Mouse (Mus musculus): ENCODE measurements around the gene Dctn3.
"Not testable (repeated sequence)": the region's sequence is repeated elsewhere in the genome, so short reads cannot be mapped to it uniquely, and the experiment has no call there.

The Dctn3 gene

DNA sequence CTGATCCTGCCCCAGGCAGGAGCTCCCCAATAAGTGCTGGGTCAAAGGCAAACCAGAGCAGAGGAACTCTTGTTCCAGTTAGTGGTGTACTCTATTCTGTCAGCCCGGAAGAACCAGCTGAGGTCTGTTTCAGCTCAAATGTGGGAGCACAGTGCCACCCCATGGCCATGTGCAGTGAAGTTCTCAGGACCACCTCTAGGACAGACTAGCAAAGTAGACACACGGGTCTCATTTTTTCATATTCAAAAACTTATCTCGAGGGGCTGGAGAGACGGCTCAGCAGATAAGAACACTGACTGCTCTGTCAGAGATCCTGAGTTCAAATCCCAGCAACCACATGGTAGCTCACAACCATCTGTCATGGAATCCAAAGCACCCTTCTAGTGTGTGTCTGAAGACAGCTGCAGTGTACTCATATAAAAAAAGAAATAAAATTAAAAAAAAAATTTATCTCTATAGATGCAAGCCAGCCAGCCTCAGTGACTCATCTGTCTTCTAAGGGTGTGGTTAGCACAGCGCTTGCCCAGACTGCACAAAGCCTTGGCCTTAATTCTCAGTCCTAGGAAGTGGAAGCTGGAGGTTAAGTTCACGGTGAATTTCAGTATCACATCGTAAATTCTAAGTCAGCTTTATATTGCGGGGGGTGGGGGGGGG lies 14.8 kb upstream of the Dctn3 start:
- peak; percentile 88 for DNase-seq (ENCODE audit: low read depth)

DNA sequence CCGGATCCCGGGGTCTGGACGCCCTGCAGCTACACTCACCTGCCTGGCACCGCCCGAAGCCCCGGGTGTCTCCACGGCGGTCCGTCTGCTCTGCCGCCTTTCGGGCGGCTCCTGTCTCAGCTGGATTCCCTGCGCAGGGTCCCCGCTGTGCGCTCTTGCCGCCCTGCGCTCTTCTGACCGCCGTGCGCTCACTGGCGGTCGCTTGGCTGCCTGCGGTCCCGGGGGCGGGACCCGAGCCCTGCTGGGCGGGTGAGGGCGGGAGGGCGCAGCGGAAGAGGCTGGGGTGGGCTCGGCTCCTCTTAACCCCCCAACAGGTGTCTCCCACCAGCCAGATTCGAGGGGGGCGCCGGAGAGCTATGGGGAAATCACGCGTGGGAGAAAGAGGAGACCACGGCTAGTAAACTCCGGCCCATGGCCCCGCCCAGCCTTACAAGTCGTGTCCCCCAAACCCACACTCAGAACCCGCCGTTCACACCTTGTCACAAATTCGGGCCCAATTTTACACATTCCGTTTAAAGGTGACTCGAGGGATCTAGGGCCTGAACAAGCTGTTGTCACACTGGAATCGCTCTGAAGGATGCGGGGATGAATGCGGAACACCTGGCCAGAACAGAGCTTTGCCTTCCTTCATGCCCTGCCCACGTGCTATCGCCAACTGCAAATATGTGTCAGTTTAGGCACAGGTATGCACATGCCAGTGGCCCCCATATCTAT lies 8.2 kb upstream of the Dctn3 start, which contains the start of gene Arid3c:
Gene Arid3c, minus strand, starts transcription at position 91 of the 714 bp plus-strand sequence.
- DNase-seq (ENCODE audit: low read depth): peak; percentile 49

DNA sequence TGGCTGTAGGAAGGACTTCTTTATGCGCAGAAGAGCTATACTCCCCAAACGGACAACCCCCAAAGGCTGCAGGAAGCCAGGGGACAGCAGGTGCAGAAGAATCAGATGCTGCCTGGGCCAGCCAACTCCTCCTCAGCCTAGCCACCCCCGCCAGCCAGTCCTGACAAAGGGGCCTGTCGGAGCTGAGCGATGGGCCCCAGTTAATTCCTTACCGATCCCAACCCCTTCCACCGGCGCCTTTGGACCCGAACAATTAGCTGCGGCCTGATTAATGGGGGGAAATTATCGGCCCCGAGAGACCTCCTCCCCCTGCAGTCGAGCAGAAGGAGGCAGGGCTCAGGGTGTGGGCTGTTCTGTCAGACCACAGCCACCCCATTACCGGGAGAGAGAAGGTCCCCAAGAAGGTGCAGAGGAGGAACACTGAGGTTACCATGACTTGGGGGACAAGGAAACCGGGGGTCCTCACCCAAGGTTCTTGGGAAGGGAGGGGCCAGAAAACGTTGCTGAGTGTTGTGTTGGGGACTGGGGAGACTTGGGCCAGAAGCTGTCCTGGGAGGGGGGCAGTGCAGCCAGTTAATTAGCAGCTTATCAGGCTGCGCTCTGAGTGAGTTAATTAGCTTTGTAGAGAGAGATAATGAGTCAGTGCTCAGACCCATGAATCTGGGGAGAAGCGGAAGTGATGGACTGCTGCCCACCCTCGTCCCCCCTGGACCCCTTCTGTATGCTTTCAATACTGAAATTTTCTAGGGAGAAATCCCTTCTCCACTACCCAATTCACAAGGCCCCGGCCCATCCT lies 4.1 kb upstream of the Dctn3 start:
- no peak for DNase-seq (ENCODE audit: low read depth)

DNA sequence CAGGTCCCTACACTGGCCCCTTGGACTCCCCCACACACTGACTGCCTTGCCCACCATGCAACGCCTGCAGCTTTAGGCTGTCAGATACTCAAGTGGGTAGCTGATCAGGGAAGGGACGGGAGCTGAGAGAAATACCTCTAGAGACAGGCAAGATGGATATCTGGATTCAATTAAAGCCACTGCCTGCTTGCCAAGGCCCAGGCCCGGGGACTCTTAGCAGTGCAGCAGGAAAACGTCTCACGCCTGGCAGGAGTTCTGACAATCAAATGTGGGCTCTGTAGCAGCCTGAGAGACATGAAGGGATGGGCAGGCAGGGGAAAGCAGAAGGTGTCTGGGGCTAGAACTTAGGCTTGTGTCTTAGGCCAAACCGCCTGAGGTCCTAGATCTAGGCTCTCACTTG lies 6.1 kb downstream of the Dctn3 start:
- no peak for DNase-seq (ENCODE audit: low read depth)

DNA sequence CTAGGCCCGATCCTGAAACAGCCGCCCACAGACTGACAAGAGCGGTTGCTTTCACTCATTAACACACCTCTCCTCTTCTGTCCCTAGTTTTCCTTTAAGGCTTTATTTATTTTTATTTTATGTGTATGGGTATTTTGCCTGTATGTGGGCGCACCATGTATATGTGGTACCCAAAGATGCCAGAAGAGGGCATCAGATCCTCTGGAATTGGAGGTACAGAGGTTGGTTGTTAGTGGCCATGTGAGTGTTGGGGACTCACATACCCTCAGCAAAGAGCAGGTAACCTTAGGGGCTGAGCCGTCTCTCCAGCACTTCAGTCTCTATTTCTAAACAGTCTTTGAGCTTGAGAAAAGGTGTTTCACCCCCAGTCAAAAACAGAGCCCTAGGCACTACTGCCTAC lies 7.4 kb downstream of the Dctn3 start:
- DNase-seq (ENCODE audit: low read depth): peak; percentile 74

DNA sequence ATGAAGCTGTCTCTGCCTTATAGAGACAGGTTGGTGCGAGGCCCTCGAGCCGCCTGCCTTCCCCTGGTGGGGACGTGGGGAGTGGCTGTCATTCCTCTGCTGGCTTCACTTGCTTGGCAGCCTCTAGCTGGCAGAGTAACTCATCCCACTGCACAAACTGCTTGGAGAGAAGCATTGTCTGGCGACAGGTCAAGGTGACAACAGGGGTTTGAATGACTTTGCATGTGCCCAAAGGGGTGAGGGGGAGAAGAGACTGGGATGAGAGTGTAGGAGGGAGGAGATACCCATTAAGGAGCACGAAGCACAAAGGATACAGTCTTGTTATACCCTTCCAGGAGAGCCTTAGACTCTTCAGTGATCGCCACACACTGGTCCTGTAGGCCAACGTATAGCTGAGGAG lies 7.9 kb downstream of the Dctn3 start:
- no peak for DNase-seq (ENCODE audit: low read depth)

DNA sequence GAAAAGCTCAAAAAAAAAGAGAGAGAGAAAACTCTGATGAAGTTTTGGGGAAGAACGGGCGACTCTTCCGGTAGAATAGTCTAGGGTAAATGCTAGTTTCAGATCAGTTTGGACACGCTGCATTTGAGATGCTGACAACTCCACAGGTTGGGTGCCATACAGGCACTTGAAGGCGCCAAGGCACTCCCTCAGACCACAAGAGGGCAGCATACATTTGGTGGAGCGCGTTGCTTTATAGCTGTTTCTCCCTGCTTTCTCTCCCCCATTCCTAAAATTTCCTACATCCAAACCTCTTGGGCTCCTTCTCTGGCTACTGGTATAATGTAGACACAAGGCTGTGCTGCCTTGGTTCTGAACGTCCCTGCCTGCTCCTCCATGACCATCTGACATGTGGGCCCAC lies 8.7 kb downstream of the Dctn3 start:
- peak; percentile 81 for DNase-seq (ENCODE audit: low read depth)

DNA sequence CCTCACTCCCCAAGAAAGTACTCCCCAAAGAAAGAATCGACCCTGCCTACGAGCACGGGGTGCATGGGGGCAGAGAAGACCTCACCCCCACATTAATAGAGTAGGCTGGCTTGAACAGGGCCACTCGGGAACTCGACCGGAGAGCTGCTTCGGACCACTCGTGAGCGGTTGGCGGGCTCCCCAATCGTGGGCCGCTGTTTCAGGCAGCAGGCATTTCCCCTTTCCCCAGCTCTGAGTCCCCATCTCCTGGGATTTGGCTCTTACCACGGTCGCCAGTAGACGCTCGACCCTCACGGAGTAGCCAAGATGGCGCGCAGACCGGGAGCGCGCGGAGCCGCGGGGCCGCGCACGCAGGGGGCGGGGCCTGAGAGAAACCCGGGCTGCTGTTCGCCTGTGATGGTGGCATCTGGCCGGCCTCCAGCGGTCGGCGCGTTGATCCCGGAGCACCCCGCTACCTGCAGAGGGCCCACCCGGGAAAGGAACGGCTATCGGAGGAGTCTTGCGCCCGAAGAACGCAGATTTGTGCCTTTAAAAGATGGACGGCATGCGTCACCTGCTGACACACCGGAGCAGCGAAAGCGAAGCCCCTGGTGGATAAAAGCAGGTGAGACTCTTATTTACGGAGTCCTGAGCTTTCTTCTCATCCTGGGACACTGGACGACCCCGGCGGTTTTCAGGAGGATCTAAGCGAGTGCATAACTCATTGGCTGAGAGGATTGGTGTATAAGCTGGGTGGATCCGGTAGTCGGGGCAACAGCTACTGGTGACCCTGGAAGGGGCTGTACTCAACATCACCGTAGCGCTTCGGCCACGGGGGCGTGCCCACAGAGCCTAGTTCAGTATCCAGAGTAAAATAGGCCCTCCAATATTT lies 9.5 kb downstream of the Dctn3 start, which contains the start of gene Rpp25l:
Gene Rpp25l, minus strand, starts transcription at position 338 of the 871 bp plus-strand sequence.
- DNase-seq (ENCODE audit: low read depth): peak; percentile 92

DNA sequence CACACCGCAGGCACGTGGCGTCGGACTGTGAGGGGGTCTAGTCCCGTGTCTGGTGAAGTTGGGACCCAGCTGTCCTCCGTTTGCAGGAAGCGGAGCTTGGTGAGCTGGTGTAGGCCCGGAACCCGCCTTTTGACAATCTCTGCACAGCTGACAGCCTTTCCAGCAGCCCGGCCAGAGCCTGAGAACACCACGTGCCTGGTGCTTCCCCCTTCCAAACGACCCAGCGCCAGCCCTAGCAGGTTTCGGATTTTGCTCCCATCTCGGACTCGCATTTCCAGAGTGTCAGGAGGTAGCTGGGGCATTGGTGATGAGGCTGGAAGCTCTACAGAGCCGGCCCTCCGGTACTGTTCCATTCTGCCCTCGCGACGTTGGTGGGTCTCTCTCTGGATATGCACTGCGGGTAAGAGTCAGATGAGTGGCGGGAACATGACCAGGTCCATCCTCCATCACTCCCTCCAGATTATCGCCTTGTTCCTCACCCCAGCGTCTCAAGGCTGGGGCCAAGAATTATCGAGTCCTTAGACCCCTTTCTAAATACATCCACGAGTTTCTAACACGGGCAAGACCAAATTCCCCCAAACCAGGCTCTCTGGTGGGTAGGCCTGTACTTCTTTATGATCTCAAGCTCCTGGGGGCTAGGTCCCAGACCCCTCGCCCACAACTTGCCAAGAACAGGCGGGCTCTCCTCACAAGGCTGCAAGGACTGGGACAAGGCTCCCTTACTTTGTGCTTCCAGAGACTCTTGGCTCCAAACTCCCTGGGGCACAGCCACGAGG lies 10.4 kb downstream of the Dctn3 start:
- no peak for DNase-seq (ENCODE audit: low read depth)

DNA sequence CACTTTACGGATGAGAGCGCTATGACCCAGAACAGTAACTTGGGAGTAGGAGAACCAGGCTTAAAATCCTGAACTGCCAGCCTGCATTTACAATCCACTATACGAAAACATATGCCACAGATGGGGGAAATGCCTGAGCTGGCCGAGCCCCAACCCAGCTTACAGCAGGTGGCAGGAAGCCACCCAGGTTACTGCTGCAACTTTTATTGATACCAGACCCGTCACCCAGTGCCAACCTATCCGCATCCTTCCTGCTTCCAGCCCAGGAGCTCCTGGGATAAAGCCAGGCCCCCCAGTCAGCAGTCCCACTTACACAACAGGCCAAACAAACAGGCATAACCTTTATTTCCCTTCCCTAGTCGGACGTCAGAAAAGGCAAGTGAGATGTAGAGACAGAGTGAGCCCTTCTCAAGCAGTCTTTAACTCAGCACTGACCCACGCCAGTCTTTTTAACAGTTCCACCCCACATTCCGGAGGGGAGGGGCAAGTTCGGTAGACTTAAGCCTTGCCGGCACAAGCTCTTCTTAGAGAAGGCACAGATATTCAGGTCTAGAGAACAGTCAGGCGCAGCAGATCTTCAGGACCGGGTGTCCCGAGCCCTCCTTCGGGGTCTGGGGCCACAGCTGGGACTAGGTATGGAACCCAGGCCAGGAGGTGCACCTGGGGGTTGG lies 11.1 kb downstream of the Dctn3 start:
- DNase-seq (ENCODE audit: low read depth): no peak

DNA sequence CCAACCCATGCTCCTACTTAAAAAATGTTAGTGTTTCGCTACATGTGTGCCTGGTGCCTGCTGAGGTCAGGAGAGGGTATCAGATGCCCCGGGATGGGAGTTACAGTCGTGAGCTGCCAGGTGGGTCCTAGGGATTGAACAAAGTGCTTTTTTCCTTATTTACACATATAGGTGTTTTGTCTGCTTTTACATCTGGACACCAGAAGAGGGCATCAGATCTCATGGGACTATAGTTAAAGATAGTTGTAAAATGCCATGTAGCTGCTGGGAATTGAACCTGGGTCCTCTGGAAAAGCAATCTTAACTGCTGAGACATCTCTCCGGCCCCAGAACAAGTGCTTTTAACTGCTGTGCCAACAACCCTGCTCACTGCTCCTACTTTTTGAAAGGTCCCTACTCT lies 12.7 kb downstream of the Dctn3 start:
- no peak for DNase-seq (ENCODE audit: low read depth)

DNA sequence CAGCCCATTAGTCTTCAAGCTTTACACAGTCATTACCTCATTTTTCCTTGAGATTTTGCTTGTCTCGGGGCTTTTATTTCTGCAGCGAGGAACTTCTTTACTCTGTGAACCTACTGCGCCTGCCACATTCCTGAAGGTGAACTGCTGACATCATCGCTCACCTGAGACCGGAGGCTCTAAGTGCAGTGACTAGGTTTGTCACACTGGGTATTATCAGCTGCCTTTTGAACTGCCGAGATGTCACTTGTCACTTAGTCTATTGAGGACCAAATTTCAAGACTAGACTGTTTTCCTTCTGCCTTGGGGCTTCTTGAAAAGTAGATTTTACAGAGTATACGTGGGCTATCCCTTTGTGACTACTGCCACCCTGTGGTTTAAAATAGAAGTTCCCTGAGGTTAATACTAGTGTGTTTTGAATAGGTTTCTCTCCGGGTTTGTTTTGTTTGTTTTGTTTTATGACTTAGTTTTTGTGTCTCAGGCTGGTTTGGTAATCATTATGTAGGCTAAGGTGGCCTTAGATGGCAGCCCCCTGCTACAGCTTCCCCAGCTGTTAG lies 14.7 kb downstream of the Dctn3 start:
- DNase-seq (ENCODE audit: low read depth): peak; percentile 81

DNA sequence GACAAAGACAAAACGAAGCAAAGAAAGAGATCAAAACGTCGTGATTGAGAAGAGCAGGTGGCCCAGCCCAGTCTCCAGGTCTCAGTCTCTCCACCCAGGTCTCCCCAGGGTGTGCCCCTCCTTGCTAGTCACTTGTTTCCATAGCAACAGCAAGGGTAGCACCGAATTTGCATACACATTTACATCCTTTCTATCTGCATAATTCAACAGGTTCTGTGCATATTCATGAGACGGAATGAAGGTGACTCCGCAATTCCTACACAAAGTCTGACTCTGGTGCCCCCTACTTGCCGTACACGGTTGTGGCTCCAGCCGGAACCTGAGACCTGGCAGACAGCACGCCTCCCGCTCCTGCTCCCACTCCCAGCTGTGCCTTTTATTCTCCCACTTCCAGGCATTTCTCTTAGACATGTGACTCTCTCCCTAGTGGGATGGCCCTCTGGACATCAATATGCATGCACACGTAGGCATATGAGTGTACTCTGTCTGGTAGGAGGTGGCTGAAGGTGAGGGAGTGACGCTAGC lies 15.9 kb downstream of the Dctn3 start:
- peak; percentile 72 for DNase-seq (ENCODE audit: low read depth)

DNA sequence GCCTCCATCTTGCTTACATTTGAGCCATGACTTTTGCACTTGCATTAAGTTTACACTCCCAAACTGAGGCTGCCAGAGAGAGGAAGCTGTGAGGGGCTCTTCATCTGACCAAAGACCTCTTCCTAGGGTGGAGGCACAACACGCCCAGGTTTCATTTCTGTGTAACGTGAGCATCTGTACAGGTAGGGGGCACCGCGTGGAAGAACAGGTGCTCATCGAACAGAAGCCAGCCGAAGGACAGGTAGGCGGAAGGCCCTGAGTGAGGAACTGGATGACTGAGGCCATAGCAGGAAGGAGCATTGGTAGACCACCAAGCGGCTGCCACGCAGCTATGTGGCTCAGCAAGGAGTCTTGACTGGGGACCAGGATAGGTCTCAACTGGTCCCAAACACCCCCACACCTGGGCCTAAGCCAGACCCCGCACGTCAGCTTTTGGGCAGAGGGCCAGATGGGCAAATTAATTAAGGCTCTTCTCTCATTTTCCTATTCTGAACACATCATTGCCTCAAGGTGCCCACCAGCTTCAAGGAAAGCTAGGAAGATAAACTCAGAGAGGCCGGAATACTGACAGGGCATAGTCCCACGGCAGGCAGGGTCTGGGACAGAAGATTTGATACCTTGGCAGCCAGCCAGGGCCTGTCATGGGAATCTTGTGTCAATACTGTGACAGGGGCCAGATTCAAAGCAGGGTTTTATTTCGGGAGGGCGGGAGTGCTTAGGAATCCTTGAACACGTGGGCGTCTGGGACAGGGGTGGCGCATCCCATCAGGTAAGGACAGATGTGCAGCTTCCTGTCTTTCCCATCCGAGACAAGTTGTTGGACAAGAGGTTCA lies 16.8 kb downstream of the Dctn3 start:
- no peak for DNase-seq (ENCODE audit: low read depth)

DNA sequence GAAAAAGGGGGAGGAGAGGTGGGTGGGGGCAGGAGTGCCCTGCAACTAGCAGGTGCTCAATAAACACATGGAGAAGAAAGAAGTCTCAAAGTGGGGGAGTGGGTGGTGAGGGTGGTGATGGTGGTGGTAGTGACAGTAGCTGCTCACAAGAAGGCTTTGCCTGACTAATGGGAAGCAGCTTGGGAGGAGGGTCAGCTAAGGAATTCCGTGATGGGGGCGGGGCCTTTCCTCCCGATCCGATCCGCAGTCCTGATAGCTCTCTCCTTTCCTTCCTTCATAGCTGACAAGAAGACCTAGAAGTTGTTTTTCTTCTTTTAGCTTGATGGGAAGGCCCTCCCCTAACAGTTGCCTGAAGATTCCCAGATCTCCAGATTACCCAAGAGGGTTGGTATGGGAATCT lies 18.3 kb downstream of the Dctn3 start:
- no peak for DNase-seq (ENCODE audit: low read depth)

DNA sequence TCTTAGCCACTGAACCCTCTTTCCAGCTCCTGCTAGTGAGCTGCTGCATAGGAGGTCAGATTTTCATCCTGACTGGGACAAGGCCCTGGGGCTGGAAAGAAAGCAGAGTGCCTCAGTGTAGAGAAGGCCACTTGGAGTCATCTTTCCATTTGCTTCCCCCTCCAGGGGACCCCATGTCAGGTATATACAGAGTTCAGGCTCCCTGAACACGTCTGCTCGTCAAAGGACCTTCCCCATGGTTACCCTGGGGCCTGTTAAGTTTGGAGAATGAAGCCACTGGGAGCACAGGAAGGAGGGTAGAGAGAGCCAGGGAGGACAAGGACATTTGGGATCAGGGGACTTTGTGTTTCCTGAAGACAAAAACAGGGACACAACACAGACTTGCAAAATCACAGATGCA lies 20.7 kb downstream of the Dctn3 start:
- not testable (repeated sequence) for DNase-seq (ENCODE audit: low read depth)

DNA sequence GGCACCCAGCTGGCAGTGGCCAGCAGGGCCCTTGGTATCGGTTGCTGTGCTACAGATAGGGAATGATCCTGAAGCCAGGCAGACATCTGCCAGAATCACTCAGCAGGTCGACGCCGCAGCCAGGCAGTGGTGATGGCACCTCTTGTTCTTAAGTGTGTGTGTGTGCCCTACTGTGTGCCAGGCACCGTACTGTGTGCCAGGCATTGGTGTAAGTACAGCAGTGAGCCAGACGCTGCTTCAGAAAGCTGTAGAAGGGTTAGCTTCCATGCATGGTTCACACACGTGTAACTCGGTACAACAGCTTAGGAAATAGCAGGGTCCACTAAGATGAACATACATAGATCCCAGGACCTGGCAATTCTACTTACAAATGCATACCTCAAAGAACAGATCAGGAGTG lies 22.7 kb downstream of the Dctn3 start:
- DNase-seq (ENCODE audit: low read depth): not testable (repeated sequence)

DNA sequence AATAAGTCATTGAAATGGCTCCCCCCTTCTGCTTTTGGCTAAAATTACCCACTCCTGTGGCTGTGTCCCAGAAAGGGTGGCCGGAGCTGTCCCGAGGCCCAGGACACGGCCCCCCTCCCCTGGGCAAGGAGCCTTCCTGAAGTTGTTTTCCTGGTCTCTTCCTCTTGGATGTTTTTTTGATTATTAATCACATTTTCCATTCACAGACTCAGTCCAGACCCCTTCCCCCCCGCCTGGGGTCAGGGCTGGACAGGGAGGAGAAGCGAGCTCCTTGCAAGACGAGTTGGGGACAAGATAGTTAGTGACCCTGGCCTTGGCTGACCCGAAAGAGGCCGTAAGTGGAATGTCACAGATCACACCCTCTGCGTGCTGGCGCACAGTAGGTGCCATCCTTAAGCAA lies 23.2 kb downstream of the Dctn3 start, which contains the start of gene Il11ra1:
Gene Il11ra1, plus strand, starts transcription at position 207 of the 400 bp plus-strand sequence.
- not testable (repeated sequence) for DNase-seq (ENCODE audit: low read depth)

Measured in induced T-regulatory cell, adult 2 months (primary cell).